ENCODE assay signal across 11 mouse cellular contexts in genomic region chr10:44538137-44538536, GRCm38 (mm10).
"Had no signal": no experiment of that assay in that cellular context is flagged by ENCODE, and none has a peak within 500 bp of the region (broad histone marks: within the 10 kb centered on the region; RNA-seq: fewer than 3 reads in every experiment).

No protein-coding gene starts in this region.

- H3K9ac ChIP-seq: limb, embryonic 12.5 days; lung, embryonic 15.5 days; midbrain, embryonic 12.5 days; stomach, embryonic 15.5 days had no signal

- H3K27me3 ChIP-seq: lung, embryonic 15.5 days; stomach, embryonic 15.5 days had no signal

- H3K27ac ChIP-seq: kidney, postnatal 0 days; layer of hippocampus, adult 2 months; limb, embryonic 12.5 days; lung, embryonic 15.5 days; midbrain, embryonic 12.5 days; stomach, embryonic 15.5 days had no signal

- H3K4me2 ChIP-seq: stomach, embryonic 15.5 days had no signal

- H3K9me3 ChIP-seq: limb, embryonic 12.5 days; lung, embryonic 15.5 days; midbrain, embryonic 12.5 days; stomach, embryonic 15.5 days had no signal

- DNase-seq: kidney, adult 9 months; kidney, postnatal 36 days; lung, postnatal 14 days; thymus, adult 2 months; thymus, postnatal 25 days had no signal

- H3K4me1 ChIP-seq: stomach, embryonic 15.5 days had no signal

- H3K4me3 ChIP-seq: layer of hippocampus, adult 2 months; limb, embryonic 12.5 days; midbrain, embryonic 12.5 days had no signal

- H3K36me3 ChIP-seq: limb, embryonic 12.5 days; lung, embryonic 15.5 days; midbrain, embryonic 12.5 days; stomach, embryonic 15.5 days had no signal
